Mouse (Mus musculus): ENCODE data around the gene Usp46.

GRCm38 (mm10) chr5:74092481-74092832, 24.2 kb upstream of the Usp46 start:
- TF ChIP-seq CTCF (IDR thresholded peaks at IDR 0.05; ENCODE audit: low read depth, low read length) (no peak), GATA2 (IDR thresholded peaks at IDR 0.05; ENCODE audit: borderline replicate concordance, low read depth, low read length) (no peak), TAL1 (conservative IDR thresholded peaks at IDR 0.05; ENCODE audit: low read depth, low read length) (no peak), GATA1 (IDR thresholded peaks at IDR 0.05; ENCODE audit: borderline replicate concordance, low read length) (no peak)

Data from G1E (cell line).